In the genomic region with DNA sequence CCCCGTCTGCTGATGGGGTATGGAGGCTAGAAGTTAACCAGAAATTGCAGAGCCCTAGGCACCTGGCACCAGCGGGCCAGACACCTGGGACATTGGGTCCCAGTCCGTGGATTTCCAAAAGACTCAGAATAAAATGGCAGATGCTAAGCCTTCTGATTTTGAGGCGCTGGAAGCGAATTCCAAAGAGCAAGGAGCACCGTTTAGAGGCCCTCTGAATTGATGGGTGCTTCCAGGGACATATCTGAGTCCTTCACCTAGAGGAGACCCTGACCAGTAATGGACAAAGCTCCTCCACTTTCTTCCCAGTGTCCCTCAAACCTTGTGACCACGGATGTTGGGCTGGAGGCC, we compare ENCODE assay signal across 12 mouse cellular contexts. TPM values are rescaled to one million over a fixed set of nuclear protein-coding genes. Genes with fewer than 3 reads are reported as not detected.
DNase-seq lines count a peak whose midpoint lies in the region; ATAC-seq lines count a peak whose summit lies in the region.
"Had no signal": no experiment of that assay in that cellular context is flagged by ENCODE, and none has a peak within 500 bp of the region (broad histone marks: within the 10 kb centered on the region; RNA-seq: fewer than 3 reads in every experiment).

No protein-coding gene starts in this region.

- H3K9me3 ChIP-seq in kidney, embryonic 15.5 days (replicated peaks): no peaks in the 10 kb centered on the region
- no peaks in the 10 kb centered on the region for H3K9me3 ChIP-seq in embryonic facial prominence, embryonic 11.5 days (replicated peaks; ENCODE audit: control insufficient read depth, low read length)
- no peaks in the 10 kb centered on the region for H3K9me3 ChIP-seq in midbrain, embryonic 10.5 days (replicated peaks)

- H3K4me3 ChIP-seq in kidney, embryonic 15.5 days (replicated peaks): peak overlapping the region; percentile 56; the same call in 1 of the 2 replicates
- no peak overlapping the region; the same call in 1 of the 2 replicates for H3K4me3 ChIP-seq in embryonic facial prominence, embryonic 11.5 days (ENCODE audit: low read depth, low read length)
- H3K4me3 ChIP-seq in midbrain, embryonic 10.5 days: peak overlapping the region; percentile 55; the same call in 1 of the 2 replicates

- H3K4me2 ChIP-seq in kidney, embryonic 15.5 days: peak overlapping the region; percentile 80; the same call in 1 of the 2 replicates
- peak overlapping the region; percentile 17; the same call in 1 of the 2 replicates for H3K4me2 ChIP-seq in embryonic facial prominence, embryonic 11.5 days (ENCODE audit: low read depth, low read length)

- ATAC-seq in kidney, embryonic 15.5 days (replicated peaks; ENCODE audit: low FRiP score): no peak
- no peak for ATAC-seq in embryonic facial prominence, embryonic 11.5 days (replicated peaks; ENCODE audit: insufficient number of reproducible peaks, low FRiP score, low TSS enrichment, low read depth)

- no peak overlapping the region for H3K27ac ChIP-seq in kidney, embryonic 15.5 days
- no peak overlapping the region for H3K27ac ChIP-seq in embryonic facial prominence, embryonic 11.5 days (replicated peaks; ENCODE audit: low read depth, low read length)
- peak overlapping the region; percentile 49; the same call in 1 of the 2 replicates for H3K27ac ChIP-seq in midbrain, embryonic 10.5 days (replicated peaks)
- H3K27ac ChIP-seq: liver, embryonic 14.5 days had no signal

- WGBS in kidney, embryonic 15.5 days: 18% methylated on average over 7 of the region's 7 CpGs
- whole genome bisulfite sequencing in embryonic facial prominence, embryonic 11.5 days: 5% methylated on average over 7 of the region's 7 CpGs
- 2% methylated on average over 7 of the region's 7 CpGs for WGBS in midbrain, embryonic 10.5 days

- no peaks in the 10 kb centered on the region for H3K36me3 ChIP-seq in kidney, embryonic 15.5 days
- H3K36me3 ChIP-seq in embryonic facial prominence, embryonic 11.5 days (replicated peaks; ENCODE audit: control insufficient read depth, insufficient read depth, low read depth, low read length): no peaks in the 10 kb centered on the region
- H3K36me3 ChIP-seq in midbrain, embryonic 10.5 days: no peaks in the 10 kb centered on the region

- no peak overlapping the region for H3K9ac ChIP-seq in kidney, embryonic 15.5 days
- H3K9ac ChIP-seq in embryonic facial prominence, embryonic 11.5 days (replicated peaks; ENCODE audit: low read length): peak overlapping the region; percentile 27; the same call in 1 of the 2 replicates
- H3K9ac ChIP-seq: liver, embryonic 14.5 days had no signal

- H3K4me1 ChIP-seq in kidney, embryonic 15.5 days: peaks cover 70% of the 10 kb centered on the region
- peaks cover 18% of the 10 kb centered on the region for H3K4me1 ChIP-seq in embryonic facial prominence, embryonic 11.5 days (ENCODE audit: control insufficient read depth, insufficient read depth, low read length)
- H3K4me1 ChIP-seq in midbrain, embryonic 10.5 days: peaks cover 69% of the 10 kb centered on the region

- H3K27me3 ChIP-seq in kidney, embryonic 15.5 days: peaks cover 100% of the 10 kb centered on the region
- peaks cover 90% of the 10 kb centered on the region for H3K27me3 ChIP-seq in embryonic facial prominence, embryonic 11.5 days (ENCODE audit: control insufficient read depth, insufficient read depth, low read length)
- H3K27me3 ChIP-seq in midbrain, embryonic 10.5 days (ENCODE audit: low read depth, poor library complexity, severe bottlenecking): peaks cover 100% of the 10 kb centered on the region

- DNase-seq in embryo, embryonic 10.5 days (ENCODE audit: low spot score): peak; percentile 50
- DNase-seq in embryo, embryonic 10 days (ENCODE audit: low spot score): no peak
- no peak for DNase-seq in kidney, adult 9 months
- peak; percentile 10 for DNase-seq in embryonic facial prominence, embryonic 11.5 days (ENCODE audit: low spot score)
- peak; percentile 42 for DNase-seq in midbrain, embryonic 10.5 days (ENCODE audit: low spot score)
- no peak for DNase-seq in layer of hippocampus, postnatal 10 days (ENCODE audit: low spot score in 2 of 2)
- no peak for DNase-seq in gastrocnemius, postnatal 25 days
- DNase-seq: thymus, postnatal 4 days had no signal

RNA-seq across cellular contexts. Expression of gene Gata2, which starts 1.3 kb away (rescaled TPM):
- polyA plus RNA-seq in kidney, embryonic 15.5 days (2015; fragmentation: Nextera tagmentation; extraction: Ambion mirVana): 42.1 and 59.5 TPM in 2 replicates
- 28.3 and 30.0 TPM in 2 replicates for polyA plus RNA-seq in embryonic facial prominence, embryonic 11.5 days (2014; fragmentation: Nextera tagmentation; extraction: Ambion mirVana)
- 19.3 and 36.1 TPM in 2 replicates for polyA plus RNA-seq in midbrain, embryonic 10.5 days (2016; fragmentation: Nextera tagmentation; extraction: Ambion mirVana)
- total RNA-seq in layer of hippocampus, postnatal 10 days (2021): 1 to 10 TPM; 4.6 to 5.9 TPM
- 1 to 10 TPM; 4.4 to 6.3 TPM for total RNA-seq in gastrocnemius, postnatal 25 days (2021)

RNA-seq across cellular contexts. Expression of gene Dnajb8, which starts 27.1 kb away (rescaled TPM):
- not detected in 2 replicates for polyA plus RNA-seq in kidney, embryonic 15.5 days (2015; fragmentation: Nextera tagmentation; extraction: Ambion mirVana)
- polyA plus RNA-seq in embryonic facial prominence, embryonic 11.5 days (2014; fragmentation: Nextera tagmentation; extraction: Ambion mirVana): not detected in 2 replicates
- not detected in 2 replicates for polyA plus RNA-seq in midbrain, embryonic 10.5 days (2016; fragmentation: Nextera tagmentation; extraction: Ambion mirVana)
- total RNA-seq in layer of hippocampus, postnatal 10 days (2021): not detected
- total RNA-seq in gastrocnemius, postnatal 25 days (2021): not detected
- total RNA-seq: hematopoietic stem cell, adult 5-6 weeks; left cerebral cortex, adult 8-10 months had no signal
- polyA plus RNA-seq: liver, embryonic 14.5 days had no signal

Comparison
In these comparisons a context has a peak if more than half of its experiments do, and no peak if none do; other contexts are left out.
1. DNase-seq: peak in embryo, embryonic 10.5 days (single experiment), embryonic facial prominence, embryonic 11.5 days (single experiment) and midbrain, embryonic 10.5 days (single experiment); none in embryo, embryonic 10 days (single experiment), kidney, adult 9 months (single experiment), layer of hippocampus, postnatal 10 days (0 of 2) and gastrocnemius, postnatal 25 days (single experiment).